In the genomic region with DNA sequence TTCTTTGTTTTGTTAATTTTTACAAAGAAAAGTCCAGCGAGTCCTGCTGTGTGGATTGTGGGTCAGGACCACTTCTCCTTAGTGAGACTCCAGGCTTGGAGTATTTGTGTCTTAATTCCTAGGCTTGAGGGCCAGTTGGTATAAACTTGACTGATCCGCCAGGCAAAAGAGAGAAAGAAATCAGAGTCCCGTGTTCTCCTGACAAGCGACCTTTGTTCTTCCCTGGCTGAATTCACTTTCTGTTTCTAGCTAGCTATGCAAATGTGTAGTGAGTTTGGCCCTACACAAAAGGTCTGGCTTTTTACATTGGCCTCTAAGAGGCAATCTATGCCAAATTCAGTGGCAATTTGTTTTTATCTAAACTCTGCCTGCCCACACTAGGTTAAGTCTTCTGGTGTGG, we compare ENCODE assay signal across 33 mouse cellular contexts. TPM values are rescaled to one million over a fixed set of nuclear protein-coding genes. Genes with fewer than 3 reads are reported as not detected.
DNase-seq lines count a peak whose midpoint lies in the region; ATAC-seq and TF ChIP-seq lines count a peak whose summit lies in the region.
"Had no signal": no experiment of that assay in that cellular context is flagged by ENCODE, and none has a peak within 500 bp of the region (broad histone marks: within the 10 kb centered on the region; RNA-seq: fewer than 3 reads in every experiment).

No protein-coding gene starts in this region.

- ATAC-seq in kidney, embryonic 14.5 days (ENCODE audit: low FRiP score, low TSS enrichment): no peak
- ATAC-seq in lung, postnatal 0 days: no peak
- ATAC-seq: CD4-positive, CD25-positive, alpha-beta regulatory T cell, adult 4 months; forebrain, postnatal 0 days; inflammation-experienced regulatory T-cells, adult 6 months had no signal

- H3K27me3 ChIP-seq in kidney, embryonic 14.5 days (ENCODE audit: control insufficient read depth, insufficient read depth, low read length): no peaks in the 10 kb centered on the region
- H3K27me3 ChIP-seq in lung, postnatal 0 days (replicated peaks; ENCODE audit: insufficient read depth, low read length): no peaks in the 10 kb centered on the region
- H3K27me3 ChIP-seq: embryonic facial prominence, embryonic 15.5 days; hindbrain, embryonic 12.5 days; lung, embryonic 15.5 days; midbrain, embryonic 12.5 days; neural tube, embryonic 13.5 days had no signal

- H3K4me3 ChIP-seq in kidney, embryonic 14.5 days (ENCODE audit: low read length): no peak overlapping the region
- H3K4me3 ChIP-seq in lung, postnatal 0 days (ENCODE audit: low read depth, low read length): no peak overlapping the region
- H3K4me3 ChIP-seq: embryonic facial prominence, embryonic 15.5 days; heart, embryonic 10.5 days; hindbrain, embryonic 12.5 days; limb, embryonic 10.5 days; liver, embryonic 13.5 days; lung, embryonic 15.5 days; midbrain, embryonic 12.5 days; neural tube, embryonic 13.5 days had no signal

- no peak overlapping the region for H3K4me2 ChIP-seq in kidney, embryonic 14.5 days (replicated peaks; ENCODE audit: low read depth, low read length)
- no peak overlapping the region for H3K4me2 ChIP-seq in lung, postnatal 0 days (replicated peaks; ENCODE audit: low read depth, low read length)
- H3K4me2 ChIP-seq: embryonic facial prominence, embryonic 15.5 days; hindbrain, embryonic 12.5 days; liver, embryonic 13.5 days; lung, embryonic 15.5 days; midbrain, embryonic 12.5 days; neural tube, embryonic 13.5 days had no signal

- peak; percentile 53 for DNase-seq in heart, adult 11 months
- DNase-seq in heart, postnatal 4 days: no peak
- peak; percentile 66 for DNase-seq in kidney, adult 9 months
- DNase-seq in R1 (ENCODE audit: low read depth, low spot score): peak; percentile 50
- peak; percentile 28 for DNase-seq in kidney, postnatal 14 days
- DNase-seq in spleen, postnatal 36 days (ENCODE audit: low spot score in 2 of 2): no peak
- no peak for DNase-seq in lung, postnatal 0 days (ENCODE audit: low spot score)
- DNase-seq: adrenal gland, adult 2 months; cerebellum, adult 11 months; cerebellum, postnatal 14 days; embryo, embryonic 11 days; forebrain, postnatal 0 days; liver, embryonic 13.5 days; right cerebral cortex, adult 18-20 months; thymus, adult 2 months had no signal

- no peak overlapping the region for H3K27ac ChIP-seq in kidney, embryonic 14.5 days (ENCODE audit: low read depth, low read length)
- no peak overlapping the region for H3K27ac ChIP-seq in lung, postnatal 0 days (ENCODE audit: low read length)
- H3K27ac ChIP-seq: embryonic facial prominence, embryonic 15.5 days; heart, embryonic 10.5 days; hindbrain, embryonic 12.5 days; limb, embryonic 10.5 days; liver, embryonic 13.5 days; lung, embryonic 15.5 days; midbrain, embryonic 12.5 days; neural tube, embryonic 13.5 days had no signal

- no peaks in the 10 kb centered on the region for H3K4me1 ChIP-seq in kidney, embryonic 14.5 days (ENCODE audit: control insufficient read depth, insufficient read depth, low read length)
- no peaks in the 10 kb centered on the region for H3K4me1 ChIP-seq in lung, postnatal 0 days (ENCODE audit: insufficient read depth, low read depth, low read length)
- H3K4me1 ChIP-seq: embryonic facial prominence, embryonic 15.5 days; limb, embryonic 10.5 days; liver, embryonic 13.5 days; lung, embryonic 15.5 days had no signal

- H3K9ac ChIP-seq in kidney, embryonic 14.5 days (ENCODE audit: low read depth, low read length): no peak overlapping the region
- no peak overlapping the region for H3K9ac ChIP-seq in lung, postnatal 0 days (replicated peaks; ENCODE audit: low read depth)
- H3K9ac ChIP-seq: embryonic facial prominence, embryonic 15.5 days; forebrain, postnatal 0 days; hindbrain, embryonic 12.5 days; liver, embryonic 13.5 days; lung, embryonic 15.5 days; midbrain, embryonic 12.5 days; neural tube, embryonic 13.5 days had no signal

- TF ChIP-seq EP300 in lung, postnatal 0 days (IDR thresholded peaks at IDR 0.05): no peak

- 75% methylated on average over 4 of the region's 4 CpGs for whole genome bisulfite sequencing in kidney, embryonic 14.5 days
- WGBS in lung, postnatal 0 days: 74% methylated on average over 4 of the region's 4 CpGs

- no peaks in the 10 kb centered on the region for H3K9me3 ChIP-seq in kidney, embryonic 14.5 days (ENCODE audit: control insufficient read depth, low read length)
- no peaks in the 10 kb centered on the region for H3K9me3 ChIP-seq in lung, postnatal 0 days (ENCODE audit: low read length)
- H3K9me3 ChIP-seq: embryonic facial prominence, embryonic 15.5 days; heart, embryonic 10.5 days; hindbrain, embryonic 12.5 days; limb, embryonic 10.5 days; liver, embryonic 13.5 days; lung, embryonic 15.5 days; midbrain, embryonic 12.5 days; neural tube, embryonic 13.5 days had no signal

- no peaks in the 10 kb centered on the region for H3K36me3 ChIP-seq in kidney, embryonic 14.5 days (ENCODE audit: control insufficient read depth, insufficient read depth, low read length)
- H3K36me3 ChIP-seq in lung, postnatal 0 days (ENCODE audit: insufficient read depth, low read length): no peaks in the 10 kb centered on the region
- H3K36me3 ChIP-seq: embryonic facial prominence, embryonic 15.5 days; heart, embryonic 10.5 days; hindbrain, embryonic 12.5 days; limb, embryonic 10.5 days; liver, embryonic 13.5 days; lung, embryonic 15.5 days; midbrain, embryonic 12.5 days; neural tube, embryonic 13.5 days had no signal

- no peak for TF ChIP-seq CTCF in lung, postnatal 0 days (IDR thresholded peaks at IDR 0.05)

RNA-seq across cellular contexts. Expression of gene Erv3, which starts 22.2 kb away (rescaled TPM):
- not detected for total RNA-seq in heart, postnatal 4 days (2021)
- polyA plus RNA-seq in kidney, embryonic 14.5 days (2014; fragmentation: Nextera tagmentation; extraction: Ambion mirVana): not detected in 2 replicates
- polyA plus RNA-seq in lung, postnatal 0 days (2015; fragmentation: Nextera tagmentation; extraction: Ambion mirVana): not detected in 2 replicates
- total RNA-seq: adrenal gland, adult 2 months; forebrain, postnatal 0 days; gastrocnemius, adult 18-20 months; megakaryocyte progenitor cell, adult 5-6 weeks had no signal
- polyA plus RNA-seq: adrenal gland, adult 2 months; CD4-positive, CD25-positive, alpha-beta regulatory T cell, adult 4 months; heart, embryonic 10.5 days; heart, postnatal 0 days; hindbrain, embryonic 12.5 days; inflammation-experienced regulatory T-cells, adult 6 months; limb, embryonic 10.5 days; liver, embryonic 13.5 days; lung, embryonic 15.5 days; midbrain, embryonic 12.5 days; stomach, embryonic 14.5 days had no signal

RNA-seq across cellular contexts. Expression of gene Prnp, which starts 28.0 kb away (rescaled TPM):
- total RNA-seq in heart, postnatal 4 days (2021): 10 to 100 TPM; 83.1 to 85.9 TPM
- polyA plus RNA-seq in kidney, embryonic 14.5 days (2014; fragmentation: Nextera tagmentation; extraction: Ambion mirVana): 23.1 and 23.9 TPM in 2 replicates
- polyA plus RNA-seq in lung, postnatal 0 days (2015; fragmentation: Nextera tagmentation; extraction: Ambion mirVana): 135 and 142 TPM in 2 replicates

RNA-seq across cellular contexts. Expression of gene Prn, which starts 28.0 kb away (rescaled TPM):
- total RNA-seq in heart, postnatal 4 days (2021): 1 to 10 TPM in 1 of 2 experiments, not detected in 1; 2.9 TPM
- polyA plus RNA-seq in kidney, embryonic 14.5 days (2014; fragmentation: Nextera tagmentation; extraction: Ambion mirVana): not detected in 2 replicates
- polyA plus RNA-seq in lung, postnatal 0 days (2015; fragmentation: Nextera tagmentation; extraction: Ambion mirVana): not detected in 2 replicates
- total RNA-seq: adrenal gland, adult 2 months; gastrocnemius, adult 18-20 months; gastrocnemius, postnatal 4 days; left cerebral cortex, adult 8-10 months; megakaryocyte progenitor cell, adult 5-6 weeks; MEL had no signal
- polyA plus RNA-seq: adrenal gland, adult 2 months; CD4-positive, CD25-positive, alpha-beta regulatory T cell, adult 4 months; embryonic facial prominence, embryonic 15.5 days; forebrain, postnatal 0 days; heart, postnatal 0 days; hindbrain, embryonic 12.5 days; inflammation-experienced regulatory T-cells, adult 6 months; limb, embryonic 10.5 days; liver, embryonic 13.5 days; lung, embryonic 15.5 days; midbrain, embryonic 12.5 days; neural tube, embryonic 13.5 days; stomach, embryonic 14.5 days; thymus, adult 2 months; urinary bladder, adult 2 months had no signal

Comparison
In these comparisons a context has a peak if more than half of its experiments do, and no peak if none do; other contexts are left out.
1. DNase-seq: peak in heart, adult 11 months (single experiment), kidney, adult 9 months (single experiment), R1 (single experiment) and kidney, postnatal 14 days (single experiment); none in heart, postnatal 4 days (single experiment), spleen, postnatal 36 days (0 of 2) and lung, postnatal 0 days (single experiment).